Mouse (Mus musculus) brain, embryonic 14.5 days (tissue): ENCODE results near the gene Nxpe4.

Source experiments
- CTCF ChIP-seq: fragments of 200-500 bp; IDR thresholded peaks from 2 replicates; pipeline ENCODE4 v1.5.1; 2012; ENCODE audit warnings: inconsistent platforms, mild to moderate bottlenecking, moderate library complexity, borderline replicate concordance; ENCODE audit not compliant: insufficient read depth, insufficient read length; ENCODE audit errors: extremely low read depth
- POLR2A ChIP-seq: fragments of 200-500 bp; IDR thresholded peaks from 2 replicates; pipeline ENCODE4 v1.6.1; 2012; ENCODE audit warnings: mild to moderate bottlenecking, inconsistent platforms, borderline replicate concordance; ENCODE audit not compliant: poor library complexity, insufficient read depth, insufficient read length, severe bottlenecking; ENCODE audit errors: extremely low read depth

GRCm38 (mm10) chr9:48361815-48362631 lies 200.2 kb downstream of the Nxpe4 start:
- TF ChIP-seq POLR2A, result no peak
- TF ChIP-seq CTCF, result no peak
